Mouse (Mus musculus): ENCODE data around the gene Slc22a4.
"Not testable (repeated sequence)": the region's sequence is repeated elsewhere in the genome, so short reads cannot be mapped to it uniquely, and the experiment has no call there.

The Slc22a4 gene

DNA sequence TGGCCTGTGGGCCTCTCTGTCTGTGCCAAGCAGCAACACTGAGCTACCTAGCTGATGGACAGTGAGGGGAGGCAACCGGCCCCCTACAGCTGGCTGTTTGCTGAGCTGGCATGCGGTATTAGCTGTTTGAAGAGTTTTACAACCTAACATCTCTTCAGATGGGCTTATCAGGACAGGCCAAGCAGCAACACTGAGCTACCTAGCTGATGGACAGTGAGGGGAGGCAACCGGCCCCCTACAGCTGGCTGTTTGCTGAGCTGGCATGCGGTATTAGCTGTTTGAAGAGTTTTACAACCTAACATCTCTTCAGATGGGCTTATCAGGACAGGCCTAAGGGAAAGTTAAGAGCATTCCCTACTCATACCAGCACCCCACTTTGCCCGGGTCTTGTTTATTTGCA lies 21.5 kb downstream of the Slc22a4 start:
- DNase-seq (ENCODE audit: low spot score in 2 of 2), result not testable (repeated sequence)

DNA sequence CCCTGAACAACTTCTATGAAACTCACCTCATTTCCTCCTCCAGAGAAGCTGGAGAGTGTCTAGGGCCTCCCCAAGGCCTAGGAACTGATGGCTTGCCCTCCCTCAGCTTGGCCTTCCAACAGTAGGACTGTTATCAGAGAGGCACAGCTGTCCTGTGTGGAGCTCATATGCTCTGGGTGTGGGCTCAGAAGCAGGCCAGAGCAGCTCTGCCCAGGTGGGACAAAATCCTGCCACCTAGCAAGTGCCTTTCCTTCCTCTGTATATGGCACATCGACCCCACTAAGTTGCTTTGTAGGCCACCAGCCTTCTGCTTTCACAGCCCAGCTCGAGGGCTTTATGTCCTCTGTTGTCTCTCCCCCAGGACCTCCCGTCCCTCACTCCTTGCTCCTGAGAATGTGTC lies 23.2 kb downstream of the Slc22a4 start:
- no peak for DNase-seq (ENCODE audit: low spot score in 2 of 2)

DNA sequence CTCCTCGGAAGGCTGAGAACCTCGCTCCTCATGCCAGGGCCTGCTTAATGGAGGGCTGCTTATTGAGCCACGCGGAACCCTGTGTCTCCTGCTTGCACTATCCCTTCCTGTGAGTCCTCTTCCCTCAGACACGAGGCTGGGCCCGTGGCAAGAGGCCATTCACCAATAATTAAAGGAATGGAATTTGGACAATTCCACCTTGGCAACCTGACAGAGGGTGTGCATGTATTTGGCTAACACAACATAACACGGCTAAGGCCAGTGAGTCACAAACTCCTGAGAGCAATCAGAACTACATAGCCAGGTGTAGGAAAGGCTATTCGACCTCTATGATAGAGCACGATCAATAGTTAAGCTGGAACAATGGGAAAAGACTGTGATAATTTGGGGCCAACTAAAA lies 23.7 kb downstream of the Slc22a4 start:
- DNase-seq (ENCODE audit: low spot score in 2 of 2), result peak in 1 of 2 experiments; percentile 30

DNA sequence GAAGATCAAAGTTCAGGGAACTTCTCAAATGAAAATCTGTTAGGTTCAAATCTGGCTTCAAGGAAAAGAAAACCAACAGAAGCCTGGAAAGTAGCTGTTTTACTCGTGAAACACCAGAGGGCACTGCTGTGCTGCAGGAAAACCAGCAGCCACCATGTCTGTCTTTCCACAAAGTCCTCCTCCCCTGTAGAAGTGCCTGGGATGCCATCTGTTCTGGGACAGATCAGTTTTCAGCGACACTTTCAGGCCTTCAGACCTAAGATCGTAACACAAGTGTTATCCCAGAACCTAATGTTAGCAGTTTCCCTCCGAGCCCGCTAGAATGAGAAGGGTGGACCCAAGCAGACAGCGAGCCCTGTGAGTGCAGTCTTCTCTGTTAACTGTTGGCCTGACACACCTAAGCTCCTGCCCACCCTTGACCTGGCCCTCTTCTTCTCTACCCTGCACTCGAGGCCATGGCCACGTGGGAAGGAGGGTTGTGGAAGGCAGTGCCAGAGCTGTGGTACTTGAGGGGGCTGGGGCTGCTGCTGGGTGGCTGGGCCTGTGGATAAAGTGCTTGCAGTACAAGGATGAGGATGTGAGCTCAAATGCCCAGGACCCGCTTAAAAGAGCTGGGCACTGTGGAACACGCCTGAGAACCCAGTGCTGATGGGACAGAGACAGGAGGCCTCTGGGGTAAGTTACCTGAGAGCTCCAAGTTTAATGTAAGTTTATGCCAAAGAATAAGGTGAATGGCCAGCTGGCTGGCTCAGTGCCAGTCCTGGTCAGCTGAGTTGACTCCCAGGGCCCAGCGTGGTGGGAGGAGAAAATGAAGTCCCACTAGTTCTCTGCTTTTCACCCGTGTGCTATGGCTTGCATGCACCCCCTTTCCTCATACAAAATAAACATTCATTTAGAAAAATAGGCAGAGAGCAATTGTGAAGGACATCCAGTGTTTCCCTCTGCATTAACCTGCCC lies 24.9 kb downstream of the Slc22a4 start:
- DNase-seq (ENCODE audit: low spot score in 2 of 2), result peak; percentile 28 to 41

DNA sequence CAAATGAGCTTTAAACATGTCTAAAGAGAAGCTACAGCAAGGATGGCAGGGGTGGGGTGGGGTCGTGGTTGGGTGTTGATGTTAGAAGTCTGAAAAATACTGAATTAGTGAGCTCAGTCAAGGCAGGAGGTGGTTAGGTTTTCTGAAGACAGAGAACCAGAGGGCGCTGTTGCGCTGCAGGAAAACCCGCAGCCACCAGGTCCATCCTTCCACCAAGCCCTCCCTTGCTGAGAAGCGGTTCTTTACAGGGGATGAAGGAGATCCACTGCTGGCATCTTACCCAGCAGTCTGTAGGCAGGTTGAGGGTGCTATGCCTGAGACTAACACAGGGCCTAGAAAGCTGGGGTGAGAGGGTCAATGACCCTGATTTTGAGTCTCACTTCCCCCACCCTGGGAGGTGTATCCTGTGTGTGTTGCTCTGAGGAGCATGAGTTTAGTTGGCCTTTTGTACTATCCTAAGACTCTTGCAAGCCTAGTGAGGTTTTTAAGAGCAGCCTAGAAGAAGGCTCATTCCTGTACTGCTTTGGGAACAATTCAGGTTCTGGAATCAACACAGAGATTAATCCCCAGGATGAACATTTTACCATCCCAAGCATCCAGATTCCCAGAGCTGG lies 25.6 kb downstream of the Slc22a4 start:
- DNase-seq (ENCODE audit: low spot score in 2 of 2), result peak; percentile 28 to 67

DNA sequence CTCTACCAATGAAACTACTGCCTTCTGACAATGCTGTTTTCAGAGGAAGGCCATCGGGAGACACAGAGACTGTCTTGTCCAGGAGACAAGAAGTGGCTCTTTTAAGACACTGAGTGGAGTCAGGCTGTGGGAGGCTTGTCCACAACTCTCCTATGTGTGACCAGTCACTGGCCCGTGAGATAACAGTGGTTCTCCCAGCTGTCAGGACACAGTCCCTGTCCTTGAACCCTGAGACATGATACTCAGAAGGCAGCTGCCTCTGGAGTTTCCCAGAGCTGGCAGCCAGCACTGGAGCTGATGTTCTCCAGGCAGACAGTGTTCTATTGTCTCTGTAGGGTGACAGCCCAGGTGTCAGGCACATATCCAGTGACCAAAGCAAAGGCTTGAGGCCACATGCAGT lies 30.2 kb downstream of the Slc22a4 start:
- DNase-seq (ENCODE audit: low spot score in 2 of 2), result no peak

DNA sequence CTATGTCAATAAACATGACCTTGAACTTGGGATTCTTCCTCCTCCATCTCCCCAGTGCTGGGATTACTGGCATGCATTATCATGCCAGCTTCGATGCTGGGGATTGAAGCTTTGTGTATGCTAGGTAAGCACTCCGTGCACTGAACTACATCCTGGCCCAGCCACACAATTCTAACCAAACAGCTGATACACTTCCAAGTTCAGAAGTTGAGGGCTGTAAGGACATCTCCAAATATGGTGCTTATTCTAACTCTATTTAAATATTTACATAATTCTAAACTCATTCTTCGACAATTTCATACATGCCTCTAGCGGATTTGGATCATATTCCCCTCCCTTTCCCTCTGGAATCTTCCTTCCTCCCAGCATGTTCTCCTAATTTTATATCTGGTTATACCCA lies 35.6 kb downstream of the Slc22a4 start:
- no peak for DNase-seq (ENCODE audit: low spot score in 2 of 2)

DNA sequence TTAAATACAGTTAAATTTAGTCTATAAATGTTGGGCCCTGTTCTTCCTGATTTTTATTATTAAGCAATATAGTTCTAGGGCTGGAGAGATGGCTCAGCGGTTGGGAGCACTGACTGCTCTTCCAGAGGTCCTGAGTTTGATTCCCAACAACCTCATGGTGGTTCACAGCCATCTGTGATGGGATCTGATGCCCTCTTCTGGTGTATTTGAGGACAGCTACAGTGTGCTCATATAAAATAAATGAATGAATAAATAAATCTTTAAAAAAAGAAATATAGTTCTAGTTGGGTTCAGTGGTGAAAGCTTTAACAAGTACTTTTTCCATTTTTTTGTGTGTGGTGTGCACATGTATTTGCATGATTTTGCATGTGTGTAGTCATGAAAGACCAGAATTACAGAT lies 38.7 kb downstream of the Slc22a4 start:
- no peak for DNase-seq (ENCODE audit: low spot score in 2 of 2)

DNA sequence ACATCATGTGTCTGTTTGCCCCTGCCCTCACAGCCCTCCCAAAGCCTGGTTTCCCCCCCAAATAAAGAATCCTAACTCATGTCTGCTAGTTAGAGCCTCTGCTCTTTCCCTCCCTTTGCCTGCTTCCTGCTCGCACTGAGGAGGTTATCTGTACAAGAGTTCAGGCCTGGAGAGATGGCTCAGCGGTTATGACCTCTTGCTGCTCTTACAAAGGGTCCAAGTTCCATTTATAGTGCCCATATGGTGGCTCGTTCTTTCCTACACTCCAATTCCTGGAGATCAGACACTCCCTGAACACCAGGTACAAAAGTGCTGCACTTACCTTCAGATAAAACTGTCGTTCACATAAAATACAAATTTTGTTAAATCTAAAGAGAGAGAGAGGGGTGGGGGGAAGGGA lies 39.8 kb downstream of the Slc22a4 start:
- no peak for DNase-seq (ENCODE audit: low spot score in 2 of 2)

DNA sequence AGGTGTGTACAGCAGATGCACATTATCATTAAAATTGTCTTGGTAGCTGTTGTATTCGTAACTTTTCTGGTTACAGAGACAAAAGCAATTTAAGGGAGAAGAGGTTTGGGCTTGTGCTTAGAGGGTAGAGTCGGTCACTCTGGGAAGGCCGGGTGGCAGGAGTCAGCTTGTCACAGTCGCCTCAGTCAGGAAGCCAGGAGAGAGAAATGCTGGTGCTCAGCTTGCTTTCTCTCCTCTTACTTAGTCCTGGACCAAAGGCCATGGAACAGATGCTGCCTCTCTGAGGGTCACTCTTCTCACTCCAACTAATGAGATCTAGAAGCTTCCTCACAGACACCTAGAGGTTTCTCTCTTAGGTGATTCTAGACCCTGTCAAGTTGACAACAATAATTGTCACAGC lies 46.5 kb downstream of the Slc22a4 start:
- DNase-seq (ENCODE audit: low spot score in 2 of 2), result no peak

DNA sequence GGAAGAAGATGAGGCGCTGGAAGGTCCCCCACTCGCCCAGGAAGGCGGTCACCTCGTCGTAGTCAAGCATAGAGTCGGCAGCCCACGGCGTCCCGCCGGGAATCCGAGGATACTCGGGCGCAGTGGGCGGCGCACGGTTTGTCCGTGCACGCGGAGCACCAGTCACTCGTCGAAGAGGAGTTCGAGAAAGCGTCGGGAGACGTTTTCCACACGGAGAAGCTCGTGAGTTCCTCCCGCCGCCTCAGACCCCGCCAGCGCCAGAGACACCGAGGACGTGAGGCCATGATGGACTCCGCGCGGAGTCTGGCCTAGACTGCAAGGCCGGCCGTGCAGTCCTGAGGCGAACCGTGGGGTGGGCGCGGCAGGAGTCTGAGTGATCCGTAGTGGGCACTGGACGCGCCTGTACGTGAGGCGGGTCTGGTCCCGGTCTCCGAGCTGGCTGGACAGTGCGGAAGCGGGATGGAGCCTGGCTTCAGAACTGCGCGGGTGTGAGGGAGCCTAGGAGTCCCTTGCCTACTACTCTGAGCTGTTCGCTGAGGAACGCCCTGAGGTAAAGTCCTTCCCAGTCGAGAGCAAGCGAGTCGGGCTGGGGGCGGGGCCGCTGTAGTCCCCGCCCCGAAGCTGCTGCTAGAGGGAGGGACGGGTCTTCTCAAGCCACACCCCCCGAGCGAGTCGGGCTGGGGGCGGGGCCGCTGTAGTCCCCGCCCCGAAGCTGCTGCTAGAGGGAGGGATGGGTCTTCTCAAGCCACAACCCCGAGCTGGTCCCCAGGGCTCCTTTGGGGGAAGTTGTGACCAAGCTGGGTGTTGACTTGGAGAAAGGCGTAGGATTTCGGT lies 47.9 kb downstream of the Slc22a4 start, which contains the start of gene Slc22a21:
Gene Slc22a21, minus strand, starts transcription at position 545 of the 834 bp plus-strand sequence.
- DNase-seq (ENCODE audit: low spot score in 2 of 2), result peak; percentile 59 to 78

DNA sequence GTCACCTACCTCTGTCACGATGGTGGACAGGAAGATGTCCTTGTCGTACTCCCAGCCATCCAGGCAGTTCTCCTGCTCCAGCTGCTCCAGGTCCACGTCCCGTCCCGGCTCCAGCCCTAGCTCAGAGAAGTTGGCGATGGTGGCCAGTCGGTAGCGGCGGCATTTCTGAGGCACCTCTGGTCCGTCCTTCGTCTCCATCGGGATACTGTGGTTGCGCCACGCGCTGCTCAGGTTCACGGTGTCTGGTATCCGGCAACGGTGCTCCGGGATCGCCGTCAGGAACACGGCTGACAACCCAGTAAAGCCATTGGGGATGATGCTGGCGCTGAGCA lies 48.5 kb downstream of the Slc22a4 start:
- DNase-seq (ENCODE audit: low spot score in 2 of 2), result not testable (repeated sequence)

DNA sequence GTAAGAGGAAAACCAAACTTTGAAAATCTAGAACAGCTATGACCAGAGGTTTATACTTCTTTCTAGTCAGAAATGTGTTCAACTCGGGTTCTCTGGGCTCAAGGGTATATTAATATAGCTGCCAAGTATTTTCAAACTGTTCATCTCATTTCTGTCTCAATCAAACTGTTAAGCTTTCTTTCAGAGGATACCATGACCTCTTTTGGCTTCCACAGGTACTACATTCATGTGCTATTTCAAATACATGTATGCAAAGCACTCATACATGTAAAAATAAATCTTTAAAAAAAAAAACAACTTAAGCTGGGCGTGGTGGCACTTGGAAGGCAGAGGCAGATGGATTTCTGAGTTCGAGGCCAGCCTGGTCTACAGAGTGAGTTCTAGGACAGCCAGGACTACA lies 50.2 kb downstream of the Slc22a4 start:
- DNase-seq (ENCODE audit: low spot score in 2 of 2), result no peak

DNA sequence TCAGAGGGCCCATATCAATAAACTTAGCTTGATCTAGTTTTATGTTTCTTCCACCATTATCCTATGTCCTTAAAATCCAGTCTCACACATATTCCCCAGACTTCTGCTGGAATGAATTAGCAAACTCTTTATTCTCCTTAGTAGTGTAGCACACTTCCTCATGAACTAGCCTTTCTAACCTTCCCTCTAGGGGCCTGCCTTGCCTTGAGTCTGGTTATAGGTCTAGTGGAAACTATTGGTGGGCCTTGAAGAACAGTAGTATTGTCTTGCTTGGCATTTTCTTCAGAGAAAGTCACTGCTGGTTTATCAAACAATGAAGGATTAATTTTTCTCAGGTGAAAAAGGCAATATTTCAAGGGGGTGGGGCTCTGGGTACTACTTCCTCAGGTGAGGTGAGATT lies 52.3 kb downstream of the Slc22a4 start:
- no peak for DNase-seq (ENCODE audit: low spot score in 2 of 2)

DNA sequence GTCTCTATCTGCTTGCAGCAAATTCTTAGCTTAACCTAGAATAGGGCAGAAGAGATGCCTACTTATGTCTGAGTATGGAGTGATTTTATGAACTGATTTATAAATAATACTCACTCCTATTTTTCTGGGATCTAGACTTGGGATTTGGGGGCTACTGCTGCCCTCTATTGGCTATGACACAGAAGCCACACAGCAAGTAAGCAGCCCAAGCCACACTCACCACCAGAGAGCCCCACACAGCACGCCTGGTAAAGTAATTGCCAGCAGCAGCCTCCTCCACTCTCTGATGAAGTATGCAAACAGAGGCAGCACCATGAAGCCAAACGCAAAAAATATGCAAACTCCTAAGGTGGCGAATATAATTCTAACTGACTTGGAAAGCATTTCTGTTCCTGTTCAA lies 68.9 kb downstream of the Slc22a4 start:
- DNase-seq (ENCODE audit: low spot score in 2 of 2), result no peak

DNA sequence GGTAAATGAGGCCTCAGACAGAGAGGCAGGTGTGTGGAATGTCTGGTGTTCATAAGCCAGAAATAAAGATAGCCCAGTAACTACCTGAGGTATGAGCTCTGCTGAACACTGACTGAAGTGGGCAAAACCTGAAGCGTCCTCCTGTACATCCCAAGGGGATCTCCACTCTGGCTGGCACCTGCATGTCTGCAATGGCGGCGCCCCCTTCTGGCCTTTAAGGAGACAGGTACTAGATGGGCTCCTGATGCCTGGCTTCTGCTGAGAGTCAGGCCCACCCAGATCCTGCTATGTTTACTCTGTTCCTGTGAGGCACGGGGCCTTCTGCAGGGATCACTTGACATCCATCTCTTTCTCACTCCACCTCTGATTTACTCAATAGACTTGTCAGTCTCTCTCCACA lies 69.7 kb downstream of the Slc22a4 start:
- not testable (repeated sequence) for DNase-seq (ENCODE audit: low spot score in 2 of 2)

DNA sequence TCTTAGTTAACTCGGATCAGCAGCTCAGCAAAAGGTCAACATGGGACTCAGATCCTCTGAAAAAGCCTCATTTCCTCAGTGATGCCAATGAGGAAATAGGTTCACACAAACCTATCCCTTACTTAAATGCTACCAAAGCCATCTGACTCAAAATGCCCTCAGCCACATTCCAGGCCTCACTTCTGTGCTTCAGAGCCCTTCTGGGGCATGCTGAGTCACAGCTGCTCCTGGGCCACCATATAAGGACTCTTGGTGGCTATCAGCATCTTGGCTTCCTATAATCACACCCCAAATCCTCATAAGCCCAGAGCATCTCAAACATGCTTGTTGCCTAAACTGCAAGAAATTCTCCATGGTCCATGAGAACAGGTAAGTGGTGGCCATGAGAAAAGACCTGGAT lies 71.3 kb downstream of the Slc22a4 start:
- no peak for DNase-seq (ENCODE audit: low spot score in 2 of 2)

DNA sequence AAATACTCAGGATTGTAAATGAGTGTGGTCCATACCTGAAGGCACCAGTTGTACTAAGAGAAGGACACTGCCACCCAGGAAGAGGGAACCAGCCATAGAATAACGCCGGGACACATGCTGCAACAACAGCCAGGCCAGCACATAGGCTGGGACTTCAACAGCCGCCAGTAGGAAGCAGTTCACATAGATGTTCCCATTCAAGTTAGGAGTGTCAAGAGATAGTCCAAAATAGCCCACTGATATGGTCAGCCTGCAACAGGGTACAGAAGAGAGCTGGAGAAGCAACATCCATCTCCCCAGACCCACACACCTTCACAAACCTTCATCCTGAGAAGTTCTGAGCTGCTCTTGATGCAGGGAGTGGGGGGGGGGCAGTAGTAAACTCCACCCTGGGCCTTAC lies 73.2 kb downstream of the Slc22a4 start:
- DNase-seq (ENCODE audit: low spot score in 2 of 2), result no peak

DNA sequence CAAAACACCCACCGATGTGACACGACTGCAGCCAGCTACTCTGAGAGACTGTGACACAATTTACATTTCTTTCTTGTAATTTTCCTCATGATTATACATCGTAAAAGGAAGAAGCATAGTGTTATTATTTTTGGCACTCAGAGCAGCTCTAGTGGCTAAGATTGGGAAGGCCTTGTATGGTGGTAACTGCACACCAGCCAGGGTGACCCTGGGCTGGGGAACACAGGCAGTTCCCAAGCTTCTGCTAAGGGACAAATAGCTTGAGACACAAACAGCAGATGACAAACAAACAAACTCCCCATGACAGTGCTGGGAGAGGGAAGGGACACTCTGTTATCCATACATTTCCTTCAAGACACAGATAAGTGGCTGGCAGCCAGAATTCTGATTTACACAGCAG lies 77.8 kb downstream of the Slc22a4 start:
- not testable (repeated sequence) for DNase-seq (ENCODE audit: low spot score in 2 of 2)

Measured in urinary bladder, postnatal 36 days (tissue).